Mouse (Mus musculus): ENCODE results near the gene Acot9.

GRCm38 (mm10) chrX:155256856-155257255 is 5.4 kb upstream of the Acot9 start:
- no peak for TF ChIP-seq CTCF (IDR thresholded peaks at IDR 0.05; ENCODE audit: borderline replicate concordance, extremely low read depth, insufficient read depth, insufficient read length)
- no peak for TF ChIP-seq POLR2A (IDR thresholded peaks at IDR 0.05; ENCODE audit: borderline replicate concordance, extremely low read depth, insufficient read depth, insufficient read length, poor library complexity, severe bottlenecking)

Data from brain, embryonic 14.5 days (tissue).